Mouse (Mus musculus) 3T3-L1 (cell line): Measurements from ENCODE around the gene Nhp2.

ENCODE experiments used
- DNase-seq: peaks from one replicate; pipeline ENCODE4 v3.0.0-alpha.2; 2015; ENCODE audit warnings: low read depth, low spot score

Gene Nhp2

GRCm38 (mm10) chr11:51635525-51636322, 16.2 kb downstream of the Nhp2 start, which contains the start of gene Rmnd5b:
Gene Rmnd5b (minus strand): TSS chr11:51635896.
- peak; percentile 87 for DNase-seq

GRCm38 (mm10) chr11:51636323-51636684, 16.8 kb downstream of the Nhp2 start:
- DNase-seq, result peak; percentile 86

GRCm38 (mm10) chr11:51637971-51638414, 18.5 kb downstream of the Nhp2 start:
- DNase-seq, result no peak

DNA sequence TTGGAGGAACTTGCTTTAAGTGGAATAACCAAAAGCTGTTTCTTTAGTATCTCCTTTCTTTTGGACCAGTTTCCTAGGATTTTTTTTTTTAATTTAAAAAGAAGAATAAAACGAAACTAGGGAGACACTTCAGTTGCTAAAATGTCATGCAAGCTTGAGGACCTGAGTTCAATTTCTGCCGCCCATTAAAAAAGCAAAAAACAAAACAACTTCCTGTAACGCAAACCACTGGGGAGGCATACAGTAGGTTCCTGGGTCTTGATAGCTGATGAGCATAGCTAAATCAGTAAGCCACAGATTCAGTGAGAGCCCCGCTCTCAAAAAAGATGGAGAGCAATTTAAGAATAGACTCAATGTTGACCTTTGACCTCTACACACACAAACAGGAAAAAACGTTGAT, 19.0 kb downstream of the Nhp2 start:
- no peak for DNase-seq

- DNase-seq, result no peak
Observed at GRCm38 (mm10) chr11:51640748-51641147, 21.2 kb downstream of the Nhp2 start.

DNA sequence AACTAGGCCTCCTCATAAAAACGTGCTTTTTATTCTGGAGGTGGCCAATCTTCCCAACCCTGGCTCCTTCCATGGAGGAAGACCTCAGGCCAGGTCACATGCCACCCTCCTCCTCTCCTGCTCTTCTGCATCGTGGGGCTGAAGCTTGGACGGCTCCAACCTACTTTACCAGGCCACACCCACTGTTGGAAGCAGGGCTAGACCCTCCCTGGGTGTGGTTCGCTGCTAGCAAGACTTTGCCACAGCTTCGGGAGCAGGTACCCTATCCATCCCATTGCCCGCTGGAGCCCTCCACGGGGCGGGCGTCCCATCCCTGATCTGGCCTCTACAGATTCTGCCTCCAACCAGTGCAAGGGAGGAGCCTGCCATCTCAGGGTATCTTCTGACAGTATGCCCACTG, 23.7 kb downstream of the Nhp2 start:
- DNase-seq, result no peak

DNA sequence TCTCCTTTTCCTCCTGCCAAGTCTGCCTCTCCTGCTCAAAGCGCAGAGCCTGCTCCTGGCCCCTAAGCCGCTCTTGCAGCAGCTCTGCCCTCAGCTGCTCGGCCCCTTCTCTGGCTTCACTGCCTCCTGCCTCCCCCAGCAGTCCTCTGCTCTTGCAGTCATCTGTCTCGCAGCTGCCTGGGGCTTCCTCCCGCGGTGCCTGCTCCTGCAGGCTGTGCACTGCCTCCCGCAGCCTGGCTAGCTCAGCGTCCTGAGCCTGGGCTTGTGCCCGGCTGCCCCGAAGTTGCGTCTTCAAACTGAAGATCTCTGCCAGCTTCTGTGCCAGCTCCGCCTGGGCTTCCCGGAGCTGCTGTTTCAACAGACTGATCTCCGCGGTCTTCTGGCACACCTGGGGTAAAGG, 24.2 kb downstream of the Nhp2 start:
- DNase-seq, result no peak

DNA sequence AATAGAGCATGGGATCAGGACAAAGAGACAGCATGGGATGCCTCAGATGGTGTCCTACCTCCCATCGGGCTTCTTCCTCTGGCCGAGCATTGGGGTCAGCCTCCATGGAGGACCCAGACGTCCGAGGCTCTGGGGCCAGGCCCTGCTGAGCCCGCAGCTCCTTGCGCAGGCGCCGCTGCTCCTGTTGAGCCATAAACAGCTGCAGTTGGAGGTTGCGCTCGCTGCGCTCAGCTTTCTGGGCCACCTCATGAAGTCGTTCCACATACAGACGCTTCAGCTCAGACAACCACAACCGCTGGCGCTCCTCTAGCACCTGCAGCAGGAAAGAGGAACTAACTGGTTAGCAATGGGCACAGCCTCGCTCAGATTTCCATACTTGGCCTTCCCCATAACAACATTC, 24.7 kb downstream of the Nhp2 start:
- DNase-seq, result no peak

DNA sequence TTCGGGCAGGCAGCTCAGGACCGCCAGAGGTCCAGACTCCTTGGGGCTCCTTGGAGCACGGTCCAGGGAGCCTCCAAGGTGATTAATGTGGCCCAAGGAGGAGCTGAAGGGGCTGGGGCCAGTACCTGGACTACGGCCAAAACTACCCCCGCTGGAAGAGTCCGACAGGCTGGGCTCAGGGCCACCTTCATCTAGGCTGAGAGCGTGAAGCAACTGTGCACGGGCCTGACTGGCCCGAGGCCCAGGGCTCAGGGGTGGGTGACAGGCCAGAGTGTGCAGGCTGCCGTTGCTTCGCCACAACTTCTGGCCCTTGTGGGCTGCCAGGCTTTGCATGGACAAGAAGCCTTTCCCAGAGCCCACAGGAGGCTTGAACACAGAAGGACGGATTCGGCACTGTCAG, 25.8 kb downstream of the Nhp2 start:
- no peak for DNase-seq

GRCm38 (mm10) chr11:51646245-51646644, 26.7 kb downstream of the Nhp2 start:
- no peak for DNase-seq

GRCm38 (mm10) chr11:51646751-51647667, 27.5 kb downstream of the Nhp2 start:
- no peak for DNase-seq

- DNase-seq, result no peak
Observed at GRCm38 (mm10) chr11:51648566-51648965, 29.0 kb downstream of the Nhp2 start.

DNA sequence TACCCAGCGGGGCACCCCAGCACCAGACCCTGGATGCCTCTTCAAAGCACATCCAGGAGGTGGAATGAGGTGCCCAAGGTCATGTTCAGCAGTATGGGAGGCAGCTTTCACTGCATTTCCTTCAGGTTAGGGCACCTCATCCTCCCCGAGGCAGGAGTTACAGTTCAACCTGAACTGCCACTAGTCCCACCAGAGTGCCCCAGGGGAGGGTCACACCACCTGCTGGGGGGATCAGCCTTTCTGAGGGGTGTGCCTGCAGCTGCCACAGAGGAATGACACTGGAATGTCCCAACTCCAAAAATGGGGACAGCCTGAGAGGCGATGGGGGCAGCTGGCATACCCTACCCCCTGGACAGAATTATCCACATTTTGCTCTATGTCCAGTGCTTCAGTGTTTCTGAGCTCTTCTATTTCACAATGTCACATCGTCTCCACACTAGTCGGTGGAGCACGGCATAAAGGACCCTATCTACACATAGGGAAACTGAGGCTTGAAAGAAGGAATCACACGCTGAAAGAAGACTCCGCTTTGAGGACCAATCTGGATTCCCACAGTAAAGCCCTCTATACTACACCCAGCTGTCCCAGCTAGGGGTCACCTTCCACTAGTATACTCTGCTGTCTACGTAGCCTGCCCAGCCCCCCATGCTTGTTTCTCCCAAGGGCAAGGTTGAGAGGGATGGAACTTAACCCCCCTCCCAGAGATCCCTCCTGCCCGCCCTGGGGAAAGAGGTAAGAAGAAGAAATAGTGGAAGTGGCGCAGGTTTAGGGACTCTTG, 29.8 kb downstream of the Nhp2 start:
- DNase-seq, result no peak

DNA sequence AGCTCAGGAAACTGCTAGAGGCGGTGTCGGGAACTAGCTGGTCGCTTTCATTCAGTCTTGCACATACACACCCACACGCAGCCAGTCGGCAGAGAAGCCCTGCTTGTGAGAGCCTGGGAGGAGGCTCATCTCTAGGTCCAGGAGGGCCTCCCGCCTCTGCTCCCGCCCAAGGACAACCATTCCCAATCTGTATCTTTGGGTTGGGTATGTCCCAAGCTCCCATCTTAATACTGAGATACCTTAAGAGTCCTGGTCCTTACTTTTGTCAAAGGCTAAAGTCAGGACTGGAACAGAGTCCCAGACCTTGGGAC, 30.3 kb downstream of the Nhp2 start:
- DNase-seq, result no peak

DNA sequence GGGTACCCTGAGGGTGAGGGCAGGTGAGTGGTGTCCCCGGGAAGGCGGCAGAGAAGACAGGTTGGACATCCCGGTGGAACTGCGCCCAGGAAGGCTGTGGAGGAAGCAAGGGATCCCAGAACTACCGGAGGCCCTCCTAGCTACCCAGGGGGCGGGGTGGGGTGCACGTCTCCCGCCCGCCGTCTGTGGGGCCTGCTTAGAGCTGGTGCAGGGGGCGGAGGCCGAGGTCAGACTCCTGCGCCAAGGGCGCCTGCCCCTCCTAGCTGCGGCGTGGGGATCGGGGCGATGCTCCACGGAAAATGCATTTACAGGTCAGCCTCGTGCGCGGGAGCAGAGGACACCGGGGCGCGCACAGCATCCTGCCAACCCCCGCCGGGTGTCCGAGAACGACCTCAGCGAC, 30.7 kb downstream of the Nhp2 start:
- no peak for DNase-seq

- DNase-seq, result peak; percentile 50
Observed at GRCm38 (mm10) chr11:51650691-51651515, 31.4 kb downstream of the Nhp2 start, which contains the start of the genes N4bp3 and D930048N14Rik. Gene N4bp3 (minus strand): TSS chr11:51650842. Gene D930048N14Rik (plus strand): TSS chr11:51650954.

DNA sequence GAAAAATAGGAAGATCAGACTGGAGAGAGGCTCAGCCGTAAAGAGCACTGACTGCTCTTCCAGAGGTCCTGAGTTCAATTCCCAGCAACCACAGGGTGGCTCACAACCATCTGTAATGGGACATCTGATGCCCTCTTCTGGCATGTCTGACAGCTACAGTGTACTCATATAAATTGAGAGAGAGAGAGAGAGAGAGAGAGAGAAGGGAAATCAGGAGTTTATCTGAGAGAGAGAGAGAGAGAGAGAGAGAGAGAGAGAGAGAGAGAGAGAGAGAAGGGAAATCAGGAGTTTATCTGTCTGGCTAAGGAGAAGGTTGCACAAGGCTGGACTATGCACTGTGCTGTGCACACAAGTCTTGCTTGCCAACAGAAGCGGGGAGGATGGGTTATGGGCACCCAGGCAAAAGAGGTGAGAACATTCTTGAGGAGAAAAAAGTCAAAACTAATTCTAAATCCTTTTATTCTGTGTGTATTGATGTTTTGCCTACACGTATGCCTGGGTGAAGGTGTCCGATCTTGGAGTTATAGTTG, 33.4 kb downstream of the Nhp2 start:
- no peak for DNase-seq

GRCm38 (mm10) chr11:51653736-51654135, 34.2 kb downstream of the Nhp2 start:
- no peak for DNase-seq

GRCm38 (mm10) chr11:51654891-51655290, 35.4 kb downstream of the Nhp2 start:
- DNase-seq, result no peak

GRCm38 (mm10) chr11:51656798-51657521, 37.4 kb downstream of the Nhp2 start:
- no peak for DNase-seq
